Mouse (Mus musculus): ENCODE data around the gene Stat3.

Stat3 gene

DNA sequence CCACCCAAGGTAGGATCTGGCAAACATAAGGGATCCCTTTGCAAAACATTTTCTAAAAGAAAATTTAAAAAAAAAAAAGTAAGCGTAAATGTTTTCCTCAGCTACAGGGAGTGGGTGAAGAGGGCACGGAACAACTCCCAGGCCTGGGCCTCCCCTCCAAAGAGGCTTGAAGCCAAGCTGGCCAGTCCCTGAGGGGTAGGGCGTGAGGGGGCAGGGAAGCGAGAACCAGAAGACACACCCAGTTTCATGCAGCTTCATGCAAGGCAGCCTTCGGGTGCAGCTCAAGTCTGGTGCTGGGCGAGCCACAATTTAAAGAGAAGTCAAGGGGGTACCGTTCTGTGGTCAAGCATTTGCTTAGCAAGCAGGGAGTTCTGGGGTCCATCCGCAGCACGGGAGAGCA, 24.3 kb upstream of the Stat3 start:
- DNase-seq (ENCODE audit: low read depth), result no peak

DNA sequence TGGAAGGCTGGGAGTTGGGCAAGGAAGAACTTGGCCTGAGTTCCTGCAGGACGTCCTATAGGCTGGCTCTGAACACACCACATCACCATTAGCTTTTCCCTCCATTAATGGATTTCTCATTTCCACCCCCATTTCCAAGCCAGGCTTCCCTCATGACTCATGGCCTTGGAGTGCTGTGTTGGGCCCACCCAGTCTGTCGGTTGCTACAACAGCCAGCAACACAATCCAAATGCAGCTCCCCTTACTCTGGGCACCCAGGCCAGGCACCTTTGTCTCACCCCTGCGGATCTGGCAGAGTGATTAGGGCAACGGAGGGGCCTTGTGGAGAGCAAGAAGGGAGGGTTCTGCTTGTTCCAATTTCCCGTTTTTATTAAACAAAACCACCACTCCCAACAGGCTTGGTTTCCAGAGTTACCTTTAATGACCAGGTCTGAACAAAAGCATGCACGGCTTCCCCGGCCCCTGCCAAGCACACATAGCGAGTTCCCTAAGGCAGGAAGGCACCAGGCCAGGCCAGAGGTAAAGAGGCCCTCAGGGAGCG, 23.1 kb upstream of the Stat3 start:
- DNase-seq (ENCODE audit: low read depth), result no peak

DNA sequence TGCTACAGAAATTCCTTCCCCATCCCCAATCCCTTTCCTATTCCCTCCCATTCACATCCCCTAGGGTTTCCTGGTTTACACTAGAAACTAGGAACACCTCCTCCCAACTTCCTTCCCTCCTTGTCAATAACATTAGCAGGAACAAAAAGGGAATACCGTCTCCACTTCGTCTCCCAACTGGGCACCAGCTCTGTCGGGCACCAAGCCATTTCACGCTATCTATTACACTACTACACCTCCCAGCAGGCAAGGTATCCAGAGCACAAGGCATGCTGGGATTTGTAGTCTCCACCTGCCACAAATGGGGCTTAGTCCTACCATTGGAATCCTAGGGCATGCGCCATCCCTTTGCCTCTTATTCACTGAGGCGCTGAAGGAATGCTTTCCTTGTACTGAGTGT, 21.2 kb upstream of the Stat3 start:
- no peak for DNase-seq (ENCODE audit: low read depth)

GRCm38 (mm10) chr11:100959826-100960225, 20.5 kb upstream of the Stat3 start:
- DNase-seq (ENCODE audit: low read depth), result no peak

DNA sequence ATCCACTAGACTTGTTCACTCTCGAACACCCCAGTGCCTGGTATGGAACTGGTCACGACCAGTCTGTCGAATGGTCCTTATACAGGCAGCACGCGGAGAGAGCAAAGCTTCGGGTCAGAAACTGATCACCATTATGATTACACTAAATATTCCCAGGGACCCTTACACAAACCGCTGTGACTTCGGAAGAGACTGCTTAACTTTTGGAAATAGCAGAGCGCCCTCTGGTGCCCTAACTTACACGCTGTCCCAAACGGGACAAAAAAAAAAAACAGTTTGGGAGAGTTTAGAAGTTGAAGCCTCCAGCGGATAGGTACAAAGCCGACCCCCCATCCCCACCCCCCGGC, 20.1 kb upstream of the Stat3 start:
- no peak for DNase-seq (ENCODE audit: low read depth)

DNA sequence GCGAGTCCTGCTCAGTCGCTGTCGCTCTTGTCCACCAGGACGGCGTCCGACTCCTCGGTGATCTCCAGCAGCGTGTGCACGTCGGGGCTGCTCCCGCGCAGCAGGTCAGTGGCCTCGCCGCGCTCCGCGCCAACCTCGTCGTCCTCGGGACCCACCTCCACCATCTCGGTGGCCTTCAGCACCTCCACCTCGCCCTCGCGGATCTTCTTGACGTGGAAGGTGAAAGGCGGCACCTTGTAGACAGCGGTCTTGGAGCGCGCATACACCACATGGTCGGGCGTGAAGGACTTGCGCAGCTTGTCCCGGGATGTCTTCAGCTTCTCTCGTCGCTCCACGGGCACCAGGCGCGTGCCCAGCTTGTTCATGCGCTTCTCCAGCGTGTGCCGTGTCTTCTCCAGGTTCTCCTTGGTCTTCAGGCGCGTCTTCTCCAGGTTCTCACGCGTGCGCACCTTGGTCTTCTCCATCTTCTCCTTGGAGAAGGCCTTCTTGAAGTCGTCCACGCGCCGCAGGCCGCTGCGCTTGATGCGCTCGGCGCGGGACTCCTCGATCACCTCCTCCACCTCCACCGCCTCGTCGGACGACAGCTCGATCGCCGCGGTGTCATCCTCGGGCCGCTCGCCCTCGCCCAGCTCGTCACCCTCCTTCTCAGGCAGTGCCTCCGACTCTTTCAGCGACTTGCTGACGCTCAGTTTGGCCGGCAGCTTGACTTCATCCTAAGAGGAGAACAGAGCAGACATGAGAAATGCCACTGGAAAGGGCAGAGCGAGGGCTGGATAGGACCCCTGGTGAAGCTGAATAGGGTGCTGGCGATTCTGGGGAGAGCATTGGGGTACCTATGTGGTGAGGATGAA, 19.5 kb upstream of the Stat3 start:
- no peak for DNase-seq (ENCODE audit: low read depth)

- DNase-seq (ENCODE audit: low read depth), result no peak
These were observed 18.7 kb upstream of the Stat3 start for GRCm38 (mm10) chr11:100957915-100958469.

- DNase-seq (ENCODE audit: low read depth), result no peak
These were observed 17.9 kb upstream of the Stat3 start for GRCm38 (mm10) chr11:100957244-100957643.

GRCm38 (mm10) chr11:100949540-100949939, 10.2 kb upstream of the Stat3 start:
- DNase-seq (ENCODE audit: low read depth), result no peak

- no peak for DNase-seq (ENCODE audit: low read depth)
These were observed 9.0 kb upstream of the Stat3 start for GRCm38 (mm10) chr11:100948317-100948716.

DNA sequence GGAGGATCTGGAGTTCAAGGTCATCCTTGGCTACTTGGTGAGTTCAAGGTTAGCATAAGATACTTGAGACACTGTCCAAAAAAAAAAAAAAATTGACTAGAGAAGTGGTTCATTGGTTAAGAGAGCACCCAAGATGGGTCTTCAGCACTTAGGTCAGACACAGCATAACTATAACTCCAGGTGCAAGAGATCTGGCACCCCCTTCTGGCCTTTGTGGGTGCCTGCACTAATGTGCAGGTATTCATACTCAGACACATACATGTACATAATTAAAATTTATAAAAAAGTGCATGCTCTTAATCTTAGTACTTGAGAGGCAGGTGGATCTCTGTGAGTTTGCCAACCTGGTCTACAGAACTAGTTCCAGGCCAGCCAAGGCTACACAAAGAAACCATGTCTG, 8.2 kb upstream of the Stat3 start:
- DNase-seq (ENCODE audit: low read depth), result no peak

DNA sequence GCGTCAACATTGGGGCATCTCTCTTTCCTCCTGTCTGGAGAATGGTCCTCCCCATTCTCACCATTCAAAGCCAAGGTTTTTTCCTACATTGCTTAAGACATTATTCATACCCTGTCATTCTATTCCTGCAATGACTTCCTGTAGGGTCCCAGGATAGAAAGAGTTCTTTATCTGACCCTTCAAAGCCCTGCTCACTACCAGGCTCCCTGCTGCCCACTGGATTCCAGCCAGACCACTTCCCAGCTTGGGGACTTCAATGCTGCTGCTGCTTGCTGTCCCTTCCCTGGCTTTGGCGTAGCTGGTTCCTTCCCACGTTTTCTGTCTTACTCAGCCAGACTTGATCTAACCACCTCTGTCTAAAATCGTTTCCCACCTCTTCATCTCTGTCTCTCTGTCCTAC, 7.5 kb upstream of the Stat3 start:
- no peak for DNase-seq (ENCODE audit: low read depth)

- no peak for DNase-seq (ENCODE audit: low read depth)
These were observed 3.0 kb upstream of the Stat3 start for GRCm38 (mm10) chr11:100942388-100942787.

GRCm38 (mm10) chr11:100938711-100939511, 429 bp downstream of the Stat3 start:
- no peak for DNase-seq (ENCODE audit: low read depth)

DNA sequence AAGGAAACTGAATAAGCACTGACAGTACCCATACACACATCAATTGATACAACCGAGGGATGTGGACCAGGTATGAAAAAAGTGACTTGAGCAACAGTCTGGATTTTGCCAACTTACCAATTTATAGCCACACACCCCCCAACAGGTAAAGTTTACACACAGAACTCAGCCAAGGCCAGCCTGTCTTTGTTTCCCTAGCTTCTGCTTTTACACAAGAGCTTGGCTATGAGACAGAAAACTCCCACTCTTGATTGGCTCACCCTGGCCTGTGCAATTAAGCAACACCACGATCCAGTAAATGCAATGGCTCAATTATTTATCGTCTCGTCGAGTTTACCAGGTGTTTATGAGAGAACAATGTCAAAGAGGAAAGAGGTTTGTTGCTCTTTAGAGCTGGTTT, 1.2 kb downstream of the Stat3 start:
- no peak for DNase-seq (ENCODE audit: low read depth)

- no peak for DNase-seq (ENCODE audit: low read depth)
These were observed 2.0 kb downstream of the Stat3 start for GRCm38 (mm10) chr11:100937295-100937694.

DNA sequence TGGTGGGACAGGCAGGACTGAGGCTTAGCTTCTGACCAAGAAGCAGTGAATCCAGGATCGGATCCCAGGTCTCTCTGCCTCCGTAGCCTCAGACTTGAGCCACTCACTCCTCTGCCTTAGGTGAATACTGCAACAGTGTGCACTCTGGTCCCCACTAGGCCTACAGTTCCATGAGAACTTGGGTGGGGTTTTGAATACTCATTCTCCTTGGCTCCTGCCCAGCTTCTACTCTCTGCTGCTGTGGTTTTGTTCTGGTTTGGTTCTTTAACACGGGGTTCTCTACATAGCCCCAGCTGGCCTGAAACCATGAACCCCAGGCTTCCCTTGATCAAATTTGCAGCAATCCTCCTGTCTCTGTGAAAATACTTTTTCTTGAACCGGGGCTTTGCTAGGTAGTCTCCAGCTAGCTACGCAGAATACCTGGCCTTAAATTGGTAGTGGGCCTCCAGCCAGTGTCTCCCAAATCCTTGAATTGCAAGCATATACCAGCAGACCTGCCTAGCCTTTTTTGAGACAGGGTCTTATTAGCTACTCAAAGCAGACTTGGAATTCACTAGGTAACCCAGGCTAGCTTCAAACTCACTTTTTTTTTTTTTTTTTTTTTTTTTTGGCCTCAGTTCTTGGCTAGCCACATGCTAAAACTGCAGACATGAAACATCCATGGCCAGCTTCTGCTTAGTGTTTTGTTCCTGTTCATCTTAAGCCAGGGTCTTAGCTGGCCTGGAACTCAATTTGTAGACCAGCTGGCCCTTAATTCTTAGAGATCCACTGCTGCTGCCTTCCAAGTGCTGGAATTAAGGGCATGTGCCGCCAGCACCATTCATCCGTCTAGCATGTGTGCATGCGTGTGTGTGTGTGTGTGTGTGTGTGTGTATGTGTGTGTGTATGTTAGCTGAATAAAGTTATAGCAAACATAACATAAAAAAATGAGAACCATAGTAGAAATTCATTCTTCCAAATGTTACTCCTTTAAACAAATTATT, 3.7 kb downstream of the Stat3 start:
- no peak for DNase-seq (ENCODE audit: low read depth)

DNA sequence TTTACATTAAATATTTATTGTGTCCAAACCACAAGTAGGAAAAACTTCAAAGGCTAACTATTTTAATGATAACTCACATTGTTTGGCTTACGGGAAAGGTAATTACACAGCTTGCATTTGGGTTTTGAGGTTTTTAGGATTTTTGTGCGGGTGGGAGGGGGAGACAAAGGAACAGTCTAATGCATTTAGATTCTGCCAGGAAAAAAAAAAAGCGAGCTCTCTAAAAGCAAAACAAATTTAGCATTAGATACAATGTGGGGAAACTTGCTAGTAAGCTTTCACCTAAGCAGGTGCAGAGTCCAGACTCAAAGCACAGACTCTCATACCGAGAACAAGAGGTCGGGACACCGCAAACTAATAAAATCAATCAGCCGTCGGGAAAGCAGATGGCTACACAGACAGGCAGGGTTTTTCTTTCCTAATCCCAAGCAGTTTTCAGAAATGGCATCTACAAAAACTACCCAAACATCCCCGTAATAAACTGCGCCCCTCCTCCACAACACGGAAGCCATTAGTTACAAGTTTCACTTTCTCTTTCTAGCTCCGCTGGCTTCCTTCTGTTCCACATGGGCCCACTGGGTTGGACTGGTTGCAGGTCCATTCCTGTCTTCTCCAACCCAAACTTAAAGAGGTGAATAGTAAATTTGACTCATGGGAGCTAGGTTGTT, 8.0 kb downstream of the Stat3 start:
- no peak for DNase-seq (ENCODE audit: low read depth)

DNA sequence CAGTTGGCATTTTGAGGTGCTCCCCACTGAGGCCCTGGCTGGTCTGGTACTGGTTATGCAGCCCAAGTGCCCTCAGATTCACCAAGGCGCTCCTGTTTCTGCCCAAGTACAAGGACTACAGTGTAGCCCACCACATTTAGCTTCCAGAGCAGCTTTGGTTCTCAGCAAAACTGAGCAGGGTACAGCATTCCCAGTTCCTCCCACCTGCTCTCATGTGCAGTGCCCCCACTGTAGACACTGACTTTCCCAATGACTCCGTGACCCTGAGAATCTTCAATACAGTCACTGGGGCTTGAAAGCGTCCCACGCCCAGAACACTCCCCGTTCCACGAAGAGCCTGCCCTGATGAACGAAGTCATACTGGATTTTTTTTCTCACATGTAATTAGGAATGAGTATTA, 8.7 kb downstream of the Stat3 start:
- no peak for DNase-seq (ENCODE audit: low read depth)

DNA sequence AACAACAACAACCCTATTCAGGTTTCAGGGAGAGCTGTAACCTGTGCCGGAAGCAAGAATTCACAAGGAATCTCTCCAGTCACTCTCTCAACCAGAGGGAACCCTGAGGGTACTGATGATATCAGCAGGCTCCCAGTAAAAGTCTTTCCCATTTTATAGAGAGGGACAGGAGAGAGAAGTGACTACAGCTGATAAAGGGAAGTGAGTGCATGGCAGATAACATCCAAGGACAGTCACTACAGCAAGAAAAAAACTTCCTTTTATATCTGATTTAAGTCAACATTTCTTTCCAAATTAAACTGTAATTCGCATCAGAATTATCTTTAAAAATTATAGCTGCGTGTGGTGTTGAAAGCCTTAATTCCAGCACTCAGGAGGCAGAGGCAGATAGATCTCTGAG, 12.0 kb downstream of the Stat3 start:
- DNase-seq (ENCODE audit: low read depth), result no peak

GRCm38 (mm10) chr11:100924386-100924919, 14.9 kb downstream of the Stat3 start:
- DNase-seq (ENCODE audit: low read depth), result no peak
